Mouse (Mus musculus): Measurements from ENCODE around the gene Sinhcaf.

DNA sequence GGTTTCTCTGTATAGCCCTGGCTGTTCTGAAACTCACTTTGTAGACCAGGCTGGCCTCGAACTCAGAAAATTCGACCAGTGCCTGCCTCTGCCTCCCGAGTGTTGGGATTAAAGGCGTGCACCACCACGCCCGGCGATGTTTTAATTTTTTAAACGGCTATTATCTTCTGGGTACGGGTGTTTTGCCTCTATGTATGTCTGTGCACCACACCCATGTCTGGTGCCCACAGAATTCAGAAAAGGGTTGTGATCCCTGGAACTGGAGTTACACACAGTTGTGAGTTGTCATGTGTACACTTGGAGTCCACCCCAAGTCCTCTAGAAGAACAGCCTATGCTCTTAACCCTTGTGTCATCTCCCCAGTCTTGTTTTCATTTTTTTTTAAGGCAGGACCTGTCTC is 39.3 kb downstream of the Sinhcaf start:
- no peak for TF ChIP-seq GATA1 (IDR thresholded peaks at IDR 0.05; ENCODE audit: borderline replicate concordance, low read length)
- TF ChIP-seq FLI1 (IDR thresholded peaks at IDR 0.05; ENCODE audit: low read length): no peak

Measured in megakaryocyte, embryonic 14.5 days (primary cell).